Comparison of ENCODE assay signal across 19 mouse cellular contexts in genomic region chr1:126403970-126404369, GRCm38 (mm10).
"Had no signal": no experiment of that assay in that cellular context is flagged by ENCODE, and none has a peak within 500 bp of the region (broad histone marks: within the 10 kb centered on the region; RNA-seq: fewer than 3 reads in every experiment).

No protein-coding gene starts in this region.

- ATAC-seq: midbrain, embryonic 16.5 days had no signal

- H3K9me3 ChIP-seq: limb, embryonic 13.5 days; limb, embryonic 15.5 days; liver, embryonic 13.5 days; liver, embryonic 15.5 days; midbrain, embryonic 10.5 days; midbrain, embryonic 12.5 days; neural tube, embryonic 13.5 days; neural tube, embryonic 15.5 days had no signal

- H3K4me3 ChIP-seq: limb, embryonic 13.5 days; limb, embryonic 15.5 days; liver, embryonic 13.5 days; liver, embryonic 15.5 days; midbrain, embryonic 10.5 days; midbrain, embryonic 12.5 days; myocyte; neural tube, embryonic 13.5 days; neural tube, embryonic 15.5 days had no signal

- H3K27me3 ChIP-seq: limb, embryonic 13.5 days; limb, embryonic 15.5 days; liver, embryonic 13.5 days; liver, embryonic 15.5 days; midbrain, embryonic 12.5 days; neural tube, embryonic 13.5 days; neural tube, embryonic 15.5 days had no signal

- H3K27ac ChIP-seq: limb, embryonic 13.5 days; limb, embryonic 15.5 days; liver, embryonic 13.5 days; liver, embryonic 15.5 days; midbrain, embryonic 10.5 days; midbrain, embryonic 12.5 days; neural tube, embryonic 13.5 days; neural tube, embryonic 15.5 days had no signal

- H3K4me1 ChIP-seq: limb, embryonic 13.5 days; limb, embryonic 15.5 days; liver, embryonic 13.5 days; liver, embryonic 15.5 days; midbrain, embryonic 10.5 days; midbrain, embryonic 12.5 days; neural tube, embryonic 13.5 days; neural tube, embryonic 15.5 days had no signal

- H3K9ac ChIP-seq: limb, embryonic 13.5 days; limb, embryonic 15.5 days; liver, embryonic 13.5 days; liver, embryonic 15.5 days; midbrain, embryonic 12.5 days; neural tube, embryonic 13.5 days; neural tube, embryonic 15.5 days had no signal

- DNase-seq: liver, embryonic 13.5 days; midbrain, embryonic 14.5 days; retina, postnatal 1 day; right cerebral cortex, adult 18-20 months; right cerebral cortex, postnatal 25 days; right cerebral cortex, postnatal 4 days; spleen, adult 18-20 months; thymus, adult 18-20 months; thymus, postnatal 14 days; thymus, postnatal 36 days had no signal

- H3K36me3 ChIP-seq: limb, embryonic 13.5 days; limb, embryonic 15.5 days; liver, embryonic 13.5 days; liver, embryonic 15.5 days; midbrain, embryonic 10.5 days; midbrain, embryonic 12.5 days; neural tube, embryonic 13.5 days; neural tube, embryonic 15.5 days had no signal

- H3K4me2 ChIP-seq: limb, embryonic 13.5 days; limb, embryonic 15.5 days; liver, embryonic 13.5 days; liver, embryonic 15.5 days; midbrain, embryonic 12.5 days; neural tube, embryonic 13.5 days; neural tube, embryonic 15.5 days had no signal
